Mouse (Mus musculus): ENCODE results near the gene Trappc3l.

Gene Trappc3l

GRCm38 (mm10) chr10:34095964-34096363 lies 58.6 kb downstream of the Trappc3l start:
- DNase-seq, result no peak

- peak; percentile 94 for DNase-seq
Measured at GRCm38 (mm10) chr10:34096418-34096883, 59.1 kb downstream of the Trappc3l start, which contains the start of gene Calhm5. Gene Calhm5 (minus strand): TSS chr10:34096519.

DNA sequence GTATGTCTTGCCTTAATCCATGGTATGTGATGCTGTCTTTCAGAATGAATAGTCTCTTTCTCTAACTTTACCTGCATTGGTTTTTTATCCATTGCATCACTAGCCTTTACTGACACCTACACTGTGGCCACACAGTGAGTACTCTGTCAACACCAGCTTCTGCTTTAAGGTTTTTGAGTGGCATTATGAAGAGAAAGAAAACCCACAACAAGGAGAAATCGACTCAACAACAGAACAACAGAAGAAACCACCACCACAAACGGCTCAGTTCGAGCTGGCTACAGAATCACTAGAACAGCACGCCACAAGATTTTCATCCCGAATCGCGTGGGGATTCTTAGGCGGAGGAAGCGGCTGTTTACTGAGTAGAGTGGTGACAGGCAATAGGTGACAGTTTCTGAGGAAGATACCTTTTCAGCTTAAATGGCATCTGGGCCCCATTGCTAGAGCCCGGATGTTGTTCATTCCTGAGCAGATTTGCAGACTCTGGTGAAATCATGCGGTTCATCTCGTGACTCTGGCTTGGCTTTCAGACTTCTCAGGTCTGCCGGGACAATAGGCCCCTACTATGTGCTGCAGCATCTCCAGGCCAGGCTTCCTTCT lies 73.6 kb downstream of the Trappc3l start:
- DNase-seq, result no peak

- DNase-seq, result no peak
Measured at GRCm38 (mm10) chr10:34111964-34112738, 74.8 kb downstream of the Trappc3l start.

DNA sequence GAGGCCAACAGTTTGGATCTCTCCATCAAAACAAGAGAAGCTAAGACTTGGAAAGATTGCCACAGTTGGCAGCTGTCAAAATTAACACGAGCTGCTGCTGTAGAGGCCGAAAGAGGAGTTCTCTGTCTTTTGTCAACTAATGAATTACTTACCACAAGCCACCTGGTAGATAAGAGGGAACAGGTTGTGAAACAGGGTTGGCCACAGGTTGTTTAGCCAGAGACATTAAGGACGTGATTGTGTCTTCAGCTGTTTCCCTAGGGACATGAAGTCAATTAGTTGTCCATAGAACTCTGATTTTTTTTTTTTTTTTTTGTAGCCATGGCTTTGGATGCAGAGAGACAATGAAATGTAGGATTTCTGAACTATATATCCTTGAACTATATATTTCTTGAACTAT lies 79.7 kb downstream of the Trappc3l start:
- no peak for DNase-seq

GRCm38 (mm10) chr10:34117770-34118169 lies 80.4 kb downstream of the Trappc3l start:
- no peak for DNase-seq

DNA sequence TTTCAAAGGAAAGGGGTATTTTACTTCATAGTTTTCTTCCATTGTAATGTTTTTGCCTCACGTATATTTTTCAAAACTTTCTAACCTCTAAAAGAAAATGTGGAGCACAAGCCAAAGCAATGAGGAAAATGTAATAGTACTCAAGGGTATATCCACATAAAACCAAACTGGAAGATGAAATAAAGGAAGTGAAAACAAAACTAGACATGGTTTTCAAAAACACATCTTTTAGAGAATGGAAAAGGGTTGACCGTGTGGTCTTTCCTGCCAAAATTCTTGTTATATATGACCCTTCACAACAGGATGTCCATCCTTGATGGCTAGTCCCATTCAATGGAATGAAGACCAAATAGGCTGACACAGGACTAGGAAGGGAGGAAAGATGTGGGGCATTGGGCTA lies 81.0 kb downstream of the Trappc3l start:
- DNase-seq, result no peak

DNA sequence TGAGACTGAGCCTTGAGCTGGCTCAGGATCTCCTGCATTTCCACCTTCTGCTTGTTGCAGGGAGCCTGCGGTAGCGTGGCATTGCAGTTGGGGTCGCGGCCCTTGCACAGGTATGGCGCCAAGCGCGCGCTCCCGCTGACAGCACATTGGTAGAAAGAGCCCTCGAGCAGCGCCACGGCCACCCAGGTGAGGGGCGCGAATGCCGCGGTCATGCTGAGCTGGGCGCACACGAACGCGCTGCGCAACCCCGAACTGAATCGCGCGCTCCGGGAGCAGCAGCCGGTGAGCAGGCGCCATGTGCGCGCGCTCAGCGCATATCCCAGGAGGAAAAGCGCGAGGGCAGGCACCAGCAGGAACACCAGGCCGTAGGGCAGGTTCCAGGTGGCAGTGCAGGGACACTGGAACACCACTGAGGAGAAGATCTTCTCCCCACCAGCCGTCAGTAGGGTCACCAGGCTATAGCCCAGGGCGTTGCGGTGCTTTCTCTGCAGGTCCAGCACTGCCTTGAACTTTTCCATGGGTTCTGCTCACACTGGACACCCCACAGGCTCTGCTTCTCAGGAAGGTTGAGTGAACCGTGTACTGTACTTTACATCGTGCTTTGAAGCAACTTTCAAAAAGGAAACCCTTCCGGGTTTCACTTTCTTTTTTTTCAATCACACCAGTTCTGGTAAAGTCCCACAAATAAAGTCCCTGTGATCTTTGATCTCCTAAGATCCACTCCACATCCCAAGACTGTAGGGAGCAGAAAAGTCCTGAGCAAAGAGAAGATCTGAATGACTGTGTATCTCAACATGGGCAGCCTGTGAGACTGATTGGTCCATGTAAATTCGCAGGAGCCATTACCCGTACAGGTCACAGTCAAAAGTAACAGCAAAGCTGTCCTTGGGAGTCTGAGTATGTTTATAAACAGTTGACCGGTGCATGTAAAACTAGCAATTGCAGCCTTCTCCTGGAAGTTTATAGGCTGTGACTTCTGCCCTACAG lies 90.3 kb downstream of the Trappc3l start, which contains the start of gene Calhm6:
TSS of gene Calhm6 (minus strand) at position 593 of the 987 bp plus-strand sequence.
- peak; percentile 93 for DNase-seq

GRCm38 (mm10) chr10:34128391-34128790 lies 91.0 kb downstream of the Trappc3l start:
- DNase-seq, result peak; percentile 95

DNA sequence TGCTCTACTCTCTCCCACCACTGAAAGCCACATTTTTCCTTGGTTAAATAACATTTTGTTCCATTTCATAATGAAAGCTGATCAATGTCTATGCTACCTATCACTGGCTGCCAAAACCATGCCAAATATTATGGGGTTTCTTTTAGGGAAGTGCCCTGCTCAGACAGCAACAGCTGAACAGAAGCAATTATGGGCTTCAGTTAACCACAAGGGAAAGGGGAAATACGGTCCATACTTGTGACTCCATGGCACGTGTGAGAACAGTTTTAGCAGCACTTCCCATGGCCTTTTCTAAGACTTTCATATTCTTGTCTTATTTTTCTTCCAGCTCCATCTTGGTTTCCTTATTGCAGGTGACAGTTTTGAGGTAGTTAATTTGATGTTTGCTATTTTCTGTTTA lies 94.0 kb downstream of the Trappc3l start:
- peak; percentile 92 for DNase-seq

GRCm38 (mm10) chr10:34136432-34136831 lies 99.0 kb downstream of the Trappc3l start:
- no peak for DNase-seq

DNA sequence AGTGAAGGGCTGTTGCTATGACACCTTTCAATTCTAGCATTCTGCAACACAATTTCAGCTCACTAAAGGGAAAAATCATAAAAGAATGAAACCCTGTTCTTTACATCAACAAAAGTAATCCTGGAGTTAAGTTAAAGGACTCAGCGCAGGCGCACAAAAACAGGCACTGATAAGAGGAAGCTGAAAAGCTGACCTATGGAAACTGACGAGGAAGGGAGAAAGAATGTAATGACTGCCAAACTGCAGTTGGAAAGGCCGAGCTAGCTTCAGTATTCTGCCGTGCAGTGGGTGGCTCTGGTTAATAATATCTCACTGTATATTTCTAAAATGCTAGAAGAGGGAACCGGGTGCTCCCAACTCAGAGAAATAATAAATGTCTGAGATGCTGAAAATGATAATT lies 100.6 kb downstream of the Trappc3l start:
- DNase-seq, result no peak

GRCm38 (mm10) chr10:34139768-34140167 lies 102.4 kb downstream of the Trappc3l start:
- DNase-seq, result no peak

GRCm38 (mm10) chr10:34141693-34142092 lies 104.3 kb downstream of the Trappc3l start:
- peak; percentile 56 for DNase-seq

GRCm38 (mm10) chr10:34149772-34150171 lies 112.4 kb downstream of the Trappc3l start:
- peak; percentile 12 for DNase-seq

DNA sequence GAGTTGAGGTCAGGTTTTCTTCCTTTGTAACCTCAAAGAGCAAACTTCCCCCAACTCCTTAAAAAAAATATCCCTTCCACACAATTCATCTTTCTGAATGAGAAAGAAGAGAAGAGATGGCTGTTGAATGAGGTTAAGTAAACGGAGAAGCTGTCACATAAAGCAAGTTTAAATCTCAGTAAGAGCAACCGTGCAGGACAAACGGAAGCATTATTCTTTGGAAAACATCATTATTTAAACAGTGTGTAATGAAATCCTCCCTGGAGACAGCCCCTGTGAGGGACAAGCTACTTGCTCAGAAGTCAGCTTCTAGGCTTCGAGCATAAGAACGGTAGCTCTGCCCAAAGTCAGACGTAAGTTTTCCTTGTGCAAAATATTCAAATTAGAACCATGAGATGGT lies 113.1 kb downstream of the Trappc3l start:
- DNase-seq, result no peak

GRCm38 (mm10) chr10:34151827-34152226 lies 114.4 kb downstream of the Trappc3l start:
- DNase-seq, result no peak

DNA sequence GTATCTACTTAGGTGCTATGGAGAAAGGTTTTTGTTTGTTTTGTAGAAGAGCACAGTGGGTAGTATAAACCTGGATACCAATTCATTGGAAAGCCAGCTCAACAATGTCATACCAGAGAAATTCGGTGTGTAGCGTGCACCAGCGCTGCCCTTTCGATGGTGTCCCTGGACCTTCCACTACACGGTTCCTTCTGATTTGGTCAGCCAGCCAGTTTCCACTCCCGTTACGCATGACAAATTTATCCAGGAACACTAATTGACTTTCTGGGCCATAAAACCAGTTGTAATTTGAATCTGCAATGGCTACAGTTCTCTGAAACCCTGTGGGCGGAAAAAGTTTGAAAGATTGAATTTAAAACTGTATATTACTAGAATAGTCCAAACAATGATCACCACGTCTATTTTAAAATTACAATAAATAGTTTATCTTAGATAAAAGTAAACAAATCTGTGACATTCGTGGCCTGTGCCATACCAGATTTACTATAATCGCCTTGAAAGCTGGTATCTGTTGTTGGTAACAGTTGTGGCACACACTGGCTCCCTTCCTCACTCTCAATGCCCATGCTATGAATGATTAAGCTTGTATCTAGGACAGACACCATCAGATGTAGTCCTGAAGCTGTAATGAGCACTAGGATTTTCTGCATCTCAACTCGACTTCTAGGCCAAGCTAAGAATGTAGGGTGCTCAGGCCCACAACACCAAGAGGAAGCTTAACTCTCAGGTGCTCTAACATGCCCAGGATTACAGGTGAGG lies 118.6 kb downstream of the Trappc3l start:
- no peak for DNase-seq
